Mouse (Mus musculus) brown adipose tissue, adult 24 weeks (tissue): ENCODE data around the gene Jagn1. TPM values are rescaled to one million over a fixed set of nuclear protein-coding genes. Genes with fewer than 3 reads are reported as not detected.

Experiments used
- H3K27ac ChIP-seq: fragments of 200-500 bp; replicated peaks from 2 replicates; pipeline ENCODE4 v1.5.1; 2012; ENCODE audit warnings: low read depth, mild to moderate bottlenecking, low read length
- H3K4me1 ChIP-seq: fragments of 200-500 bp; 2 replicates; pipeline ENCODE4 v1.6.1; 2012; ENCODE audit warnings: low read length, mixed read lengths; ENCODE audit not compliant: control insufficient read depth, insufficient read depth, insufficient read length
- H3K4me3 ChIP-seq: fragments of 200-500 bp; 2 replicates; pipeline ENCODE4 v1.5.1; 2012; ENCODE audit warnings: low read depth, mild to moderate bottlenecking, low read length, moderate library complexity; ENCODE audit not compliant: insufficient read depth
- polyA plus RNA-seq: library from polyadenylated mRNA; stranded (reverse); fragments of >200 nt; gene quantifications from 2 replicates; pipeline ENCODE4 v1.2.4, GENCODE M21; 2012; ENCODE audit not compliant: missing spikeins, insufficient read depth, insufficient read length

Gene Jagn1
- polyA plus RNA-seq = 34.1 and 34.8 TPM in 2 replicates

- H3K27ac ChIP-seq = peak within 1 kb of the TSS; percentile 70
- peaks cover 9% of the 10 kb centered on the region for H3K4me1 ChIP-seq
- H3K4me3 ChIP-seq = peak within 1 kb of the TSS; percentile 87
These were observed at the start of gene Jagn1 for GRCm38 (mm10) chr6:113442442-113443090. TSS of gene Jagn1 (plus strand) at chr6:113442569.

- H3K4me3 ChIP-seq = no peak overlapping the region
- H3K27ac ChIP-seq = peak overlapping the region; percentile 40; the same call in 1 of the 2 replicates
- peaks cover 13% of the 10 kb centered on the region for H3K4me1 ChIP-seq
These were observed 48.4 kb upstream of the Jagn1 start for GRCm38 (mm10) chr6:113393951-113394350.

GRCm38 (mm10) chr6:113394811-113395210 lies 47.6 kb upstream of the Jagn1 start:
- no peak overlapping the region for H3K27ac ChIP-seq

GRCm38 (mm10) chr6:113395501-113395900 lies 46.9 kb upstream of the Jagn1 start:
- H3K4me1 ChIP-seq = peaks cover 13% of the 10 kb centered on the region
- H3K27ac ChIP-seq = no peak overlapping the region
- H3K4me3 ChIP-seq = no peak overlapping the region

More at GRCm38 (mm10) chr6:113394811-113395210, 47.6 kb upstream of the Jagn1 start:
- H3K4me3 ChIP-seq = no peak overlapping the region
- peaks cover 13% of the 10 kb centered on the region for H3K4me1 ChIP-seq

GRCm38 (mm10) chr6:113396270-113397030 lies 45.9 kb upstream of the Jagn1 start:
- no peak overlapping the region for H3K27ac ChIP-seq
- peaks cover 11% of the 10 kb centered on the region for H3K4me1 ChIP-seq
- no peak overlapping the region for H3K4me3 ChIP-seq

GRCm38 (mm10) chr6:113402094-113402493 lies 40.3 kb upstream of the Jagn1 start:
- H3K27ac ChIP-seq = no peak overlapping the region

GRCm38 (mm10) chr6:113404649-113405448 lies 37.5 kb upstream of the Jagn1 start:
- Histone ChIP-seq H3K27ac (no peak overlapping the region), H3K4me3 (no peak overlapping the region), H3K4me1 (no peaks in the 10 kb centered on the region)

More at GRCm38 (mm10) chr6:113402094-113402493, 40.3 kb upstream of the Jagn1 start:
- Histone ChIP-seq H3K4me3 (no peak overlapping the region), H3K4me1 (no peaks in the 10 kb centered on the region)

GRCm38 (mm10) chr6:113405483-113405882 lies 36.9 kb upstream of the Jagn1 start:
- no peaks in the 10 kb centered on the region for H3K4me1 ChIP-seq

GRCm38 (mm10) chr6:113406683-113407082 lies 35.7 kb upstream of the Jagn1 start:
- Histone ChIP-seq H3K27ac (no peak overlapping the region), H3K4me1 (no peaks in the 10 kb centered on the region), H3K4me3 (no peak overlapping the region)

More at GRCm38 (mm10) chr6:113405483-113405882, 36.9 kb upstream of the Jagn1 start:
- Histone ChIP-seq H3K27ac (no peak overlapping the region), H3K4me3 (no peak overlapping the region)

- Histone ChIP-seq H3K4me1 (no peaks in the 10 kb centered on the region), H3K27ac (no peak overlapping the region), H3K4me3 (no peak overlapping the region)
These were observed 32.4 kb upstream of the Jagn1 start for GRCm38 (mm10) chr6:113410001-113410400.

- Histone ChIP-seq H3K27ac (no peak overlapping the region), H3K4me3 (no peak overlapping the region), H3K4me1 (0 out of 2 replicates have a peak, but pooled peaks cover 3% of the 10 kb centered on the region)
These were observed 26.0 kb upstream of the Jagn1 start for GRCm38 (mm10) chr6:113416416-113416815.

GRCm38 (mm10) chr6:113418441-113419198 lies 23.7 kb upstream of the Jagn1 start:
- H3K4me3 ChIP-seq = peak overlapping the region; percentile 77
- peak overlapping the region; percentile 57 for H3K27ac ChIP-seq

GRCm38 (mm10) chr6:113419199-113419587 lies 23.2 kb upstream of the Jagn1 start, which contains the start of gene Rpusd3:
TSS of gene Rpusd3 (minus strand) at chr6:113419340.
- H3K27ac ChIP-seq = peak within 1 kb of the TSS; percentile 57
- H3K4me1 ChIP-seq = 0 out of 2 replicates have a peak, but pooled peaks cover 3% of the 10 kb centered on the region
- peak within 1 kb of the TSS; percentile 77 for H3K4me3 ChIP-seq

More at GRCm38 (mm10) chr6:113418441-113419198, 23.7 kb upstream of the Jagn1 start:
- H3K4me1 ChIP-seq = 0 out of 2 replicates have a peak, but pooled peaks cover 3% of the 10 kb centered on the region

GRCm38 (mm10) chr6:113423000-113423399 lies 19.4 kb upstream of the Jagn1 start:
- H3K4me1 ChIP-seq = 0 out of 2 replicates have a peak, but pooled peaks cover 3% of the 10 kb centered on the region
- H3K27ac ChIP-seq = no peak overlapping the region

More at GRCm38 (mm10) chr6:113423000-113423399, 19.4 kb upstream of the Jagn1 start:
- no peak overlapping the region for H3K4me3 ChIP-seq
